In genomic region chr3:127836798-127837153, GRCm38 (mm10) we compare ENCODE assay signal across 7 mouse cellular contexts. TPM values are rescaled to one million over a fixed set of nuclear protein-coding genes. Genes with fewer than 3 reads are reported as not detected.
DNase-seq lines count a peak whose midpoint lies in the region; ATAC-seq and TF ChIP-seq lines count a peak whose summit lies in the region.

No protein-coding gene starts in this region.

- DNase-seq in lung, adult 2 months: no peak
- no peak for DNase-seq in lung, adult 18-20 months
- no peak for DNase-seq in midbrain, postnatal 0 days (ENCODE audit: low spot score)
- no peak for DNase-seq in adrenal gland, postnatal 25 days
- no peak for DNase-seq in thymus, postnatal 14 days

- no peaks in the 10 kb centered on the region for H3K27me3 ChIP-seq in embryonic facial prominence, embryonic 13.5 days
- no peaks in the 10 kb centered on the region for H3K27me3 ChIP-seq in midbrain, postnatal 0 days (ENCODE audit: insufficient read depth, low read length)

- TF ChIP-seq POLR2A in lung, adult 2 months (IDR thresholded peaks at IDR 0.05; ENCODE audit: borderline replicate concordance, extremely low read depth, low read depth, low read length): no peak

- no peaks in the 10 kb centered on the region for H3K9me3 ChIP-seq in embryonic facial prominence, embryonic 13.5 days
- H3K9me3 ChIP-seq in midbrain, postnatal 0 days (ENCODE audit: low read length): no peaks in the 10 kb centered on the region

- peak overlapping the region; percentile 95 for H3K27ac ChIP-seq in embryonic facial prominence, embryonic 13.5 days
- H3K27ac ChIP-seq in midbrain, postnatal 0 days (ENCODE audit: low read depth, low read length): peak overlapping the region; percentile 80

- peak overlapping the region; percentile 84 for H3K4me2 ChIP-seq in embryonic facial prominence, embryonic 13.5 days
- peak overlapping the region; percentile 78 for H3K4me2 ChIP-seq in midbrain, postnatal 0 days (ENCODE audit: low read depth, low read length, poor library complexity, severe bottlenecking)

- H3K9ac ChIP-seq in embryonic facial prominence, embryonic 13.5 days: peak overlapping the region; percentile 92
- H3K9ac ChIP-seq in midbrain, postnatal 0 days (replicated peaks; ENCODE audit: low read length, poor library complexity, severe bottlenecking): peak overlapping the region; percentile 94

- peak overlapping the region; percentile 67 for H3K4me3 ChIP-seq in lung, adult 2 months (replicated peaks; ENCODE audit: extremely low read depth, low read depth, low read length)
- peak overlapping the region; percentile 84 for H3K4me3 ChIP-seq in embryonic facial prominence, embryonic 13.5 days
- H3K4me3 ChIP-seq in midbrain, postnatal 0 days (ENCODE audit: low read depth, low read length): peak overlapping the region; percentile 91

- TF ChIP-seq CTCF in lung, adult 2 months (IDR thresholded peaks at IDR 0.05; ENCODE audit: insufficient read depth, low read length): no peak
- TF ChIP-seq CTCF in midbrain, postnatal 0 days (IDR thresholded peaks at IDR 0.05): no peak

- ATAC-seq in embryonic facial prominence, embryonic 13.5 days (ENCODE audit: insufficient number of reproducible peaks, insufficient read depth, low FRiP score, low TSS enrichment, low read depth): no peak; the same call in 1 of the 2 replicates
- ATAC-seq in inflammation-experienced regulatory T-cells, adult 6 months: peak; percentile 0
- 0 out of 2 replicates have a peak, but pooled peaks have one; percentile 0 for ATAC-seq in midbrain, postnatal 0 days (ENCODE audit: low FRiP score)

- H3K4me1 ChIP-seq in lung, adult 2 months (ENCODE audit: control insufficient read depth, insufficient read depth, low read length): no peaks in the 10 kb centered on the region
- peaks cover 23% of the 10 kb centered on the region for H3K4me1 ChIP-seq in embryonic facial prominence, embryonic 13.5 days
- H3K4me1 ChIP-seq in midbrain, postnatal 0 days (ENCODE audit: insufficient read depth, low read length): peaks cover 7% of the 10 kb centered on the region

- H3K36me3 ChIP-seq in embryonic facial prominence, embryonic 13.5 days: no peaks in the 10 kb centered on the region
- peaks cover 2% of the 10 kb centered on the region; the same call in 1 of the 2 replicates for H3K36me3 ChIP-seq in midbrain, postnatal 0 days (ENCODE audit: insufficient read depth, low read length)

- 1% methylated on average over 17 of the region's 17 CpGs for WGBS in lung, adult 2 months
- WGBS in embryonic facial prominence, embryonic 13.5 days: under 1% methylated on average over 17 of the region's 17 CpGs
- 0% methylated on average over 6 of the region's 17 CpGs for WGBS in midbrain, postnatal 0 days

RNA-seq across cellular contexts. Expression of gene Ap1ar, which starts 0.5 kb away (rescaled TPM):
- 19.2 and 20.6 TPM in 2 replicates for polyA plus RNA-seq in lung, adult 2 months (2012; rRNA removed)
- polyA plus RNA-seq in embryonic facial prominence, embryonic 13.5 days (2015; fragmentation: Nextera tagmentation; extraction: Ambion mirVana): 55.4 and 57.9 TPM in 2 replicates
- 10 to 100 TPM; 22.7 to 25.8 (median 24.0) TPM for polyA plus RNA-seq in inflammation-experienced regulatory T-cells, adult 6 months (2017; shearing (Covaris generic))
- total RNA-seq in midbrain, postnatal 0 days (2014; rRNA removed): 111 and 119 TPM in 2 replicates
- polyA plus RNA-seq in midbrain, postnatal 0 days (2015; fragmentation: Nextera tagmentation; extraction: Ambion mirVana): 71.2 and 78.6 TPM in 2 replicates
- total RNA-seq in adrenal gland, postnatal 25 days (2021): 35.7 and 40.3 TPM in 2 replicates

RNA-seq across cellular contexts. Expression of gene Tifa, which starts 47.2 kb away (rescaled TPM):
- polyA plus RNA-seq in lung, adult 2 months (2012; rRNA removed): 3.2 and 3.5 TPM in 2 replicates
- 2.4 and 3.7 TPM in 2 replicates for polyA plus RNA-seq in embryonic facial prominence, embryonic 13.5 days (2015; fragmentation: Nextera tagmentation; extraction: Ambion mirVana)
- 1 to 10 TPM in 1 of 3 experiments, under 1 TPM in 1, not detected in 1; 0.88 to 1.5 TPM for polyA plus RNA-seq in inflammation-experienced regulatory T-cells, adult 6 months (2017; shearing (Covaris generic))
- total RNA-seq in midbrain, postnatal 0 days (2014; rRNA removed): 1.4 and 2.6 TPM in 2 replicates
- polyA plus RNA-seq in midbrain, postnatal 0 days (2015; fragmentation: Nextera tagmentation; extraction: Ambion mirVana): 2.6 and 2.9 TPM in 2 replicates
- total RNA-seq in adrenal gland, postnatal 25 days (2021): 2.7 and 3.5 TPM in 2 replicates

RNA-seq across cellular contexts. Expression of gene Alpk1, which starts 56.4 kb away (rescaled TPM):
- polyA plus RNA-seq in lung, adult 2 months (2012; rRNA removed): 2.1 and 3.2 TPM in 2 replicates
- 2.3 and 3.0 TPM in 2 replicates for polyA plus RNA-seq in embryonic facial prominence, embryonic 13.5 days (2015; fragmentation: Nextera tagmentation; extraction: Ambion mirVana)
- under 1 TPM in 2 of 3 experiments, not detected in 1; 0.55 to 0.57 TPM for polyA plus RNA-seq in inflammation-experienced regulatory T-cells, adult 6 months (2017; shearing (Covaris generic))
- total RNA-seq in midbrain, postnatal 0 days (2014; rRNA removed): 0.60 and 0.99 TPM in 2 replicates
- polyA plus RNA-seq in midbrain, postnatal 0 days (2015; fragmentation: Nextera tagmentation; extraction: Ambion mirVana): 0.20 and 0.25 TPM in 2 replicates
- total RNA-seq in adrenal gland, postnatal 25 days (2021): 10.0 and 12.1 TPM in 2 replicates

RNA-seq across cellular contexts. Expression of gene Fam241a, which starts 59.3 kb away (rescaled TPM):
- polyA plus RNA-seq in lung, adult 2 months (2012; rRNA removed): 4.2 and 4.3 TPM in 2 replicates
- 5.5 and 7.5 TPM in 2 replicates for polyA plus RNA-seq in embryonic facial prominence, embryonic 13.5 days (2015; fragmentation: Nextera tagmentation; extraction: Ambion mirVana)
- polyA plus RNA-seq in inflammation-experienced regulatory T-cells, adult 6 months (2017; shearing (Covaris generic)): 1 to 10 TPM; 2.0 to 5.2 (median 3.9) TPM
- total RNA-seq in midbrain, postnatal 0 days (2014; rRNA removed): 4.7 and 8.7 TPM in 2 replicates
- 6.6 and 7.9 TPM in 2 replicates for polyA plus RNA-seq in midbrain, postnatal 0 days (2015; fragmentation: Nextera tagmentation; extraction: Ambion mirVana)
- 3.0 and 4.6 TPM in 2 replicates for total RNA-seq in adrenal gland, postnatal 25 days (2021)
